Mouse (Mus musculus) testis, adult 2 months (tissue): ENCODE data around the gene Zscan26. TPM values are rescaled to one million over a fixed set of nuclear protein-coding genes. Genes with fewer than 3 reads are reported as not detected.
A peak's percentile ranks its signal among the peaks of the same experiment; 100 is the strongest.
"Not testable (repeated sequence)": the region's sequence is repeated elsewhere in the genome, so short reads cannot be mapped to it uniquely, and the experiment has no call there.

Experiments used
- H3K27ac ChIP-seq: fragments of 200-500 bp; 2 replicates; pipeline ENCODE4 v1.5.1; 2012; ENCODE audit warnings: low read depth, low read length; ENCODE audit not compliant: control insufficient read depth, insufficient read depth
- H3K27me3 ChIP-seq: fragments of 200-500 bp; 2 replicates; pipeline ENCODE4 v1.6.1; 2012; ENCODE audit warnings: mild to moderate bottlenecking, low read length, moderate library complexity; ENCODE audit not compliant: control insufficient read depth, insufficient read depth
- H3K36me3 ChIP-seq: fragments of 200-500 bp; 2 replicates; pipeline ENCODE4 v1.6.1; 2012; ENCODE audit warnings: mild to moderate bottlenecking, low read length; ENCODE audit not compliant: control insufficient read depth, insufficient read depth
- H3K4me1 ChIP-seq: fragments of 200-500 bp; 2 replicates; pipeline ENCODE4 v1.6.1; 2012; ENCODE audit warnings: low read length; ENCODE audit not compliant: control insufficient read depth, insufficient read depth
- H3K4me3 ChIP-seq: fragments of 200-500 bp; 2 replicates; pipeline ENCODE4 v1.5.1; 2012; ENCODE audit warnings: low read depth, mild to moderate bottlenecking, low read length, moderate library complexity, mixed read lengths; ENCODE audit not compliant: control insufficient read depth
- CTCF ChIP-seq: fragments of 200-500 bp; IDR thresholded peaks from 2 replicates; pipeline ENCODE4 v1.5.1; 2012; ENCODE audit warnings: low read depth, mild to moderate bottlenecking, inconsistent platforms, low read length, moderate library complexity; ENCODE audit not compliant: control insufficient read depth, insufficient read depth, insufficient replicate concordance
- POLR2A ChIP-seq: fragments of 200-500 bp; IDR thresholded peaks from 2 replicates; pipeline ENCODE4 v1.6.1; 2012; ENCODE audit warnings: low read depth, mild to moderate bottlenecking, inconsistent platforms, low read length, moderate library complexity; ENCODE audit not compliant: control insufficient read depth
- polyA plus RNA-seq: library from polyadenylated mRNA; depleted of rRNA; stranded (reverse); fragments of >200 nt; gene quantifications from 2 replicates; pipeline ENCODE4 v1.2.3, GENCODE M21; 2012

The Zscan26 gene
- polyA plus RNA-seq, 1 experiment, result 5.2 TPM

DNA sequence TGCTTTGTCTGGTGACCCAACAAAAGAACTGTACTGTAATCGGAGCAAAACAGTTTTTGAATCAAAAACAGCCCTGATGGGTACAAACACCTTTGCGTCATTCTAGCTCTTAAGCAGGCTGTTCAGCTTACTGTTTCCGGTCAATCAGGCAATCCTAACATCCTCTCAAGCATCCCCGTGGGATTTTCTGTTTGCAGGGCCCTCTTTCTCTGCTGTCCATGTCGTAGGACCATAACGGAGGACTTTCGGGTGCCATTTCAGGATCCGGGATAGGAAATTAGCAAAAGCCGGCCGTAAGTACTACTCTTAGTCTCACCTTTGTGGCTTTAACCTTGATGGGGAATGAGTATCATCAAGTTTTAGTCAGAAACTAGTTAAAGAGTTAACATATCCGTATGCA lies 46.2 kb downstream of the Zscan26 start:
- no peak overlapping the region for H3K27ac ChIP-seq
- no peak overlapping the region for H3K4me3 ChIP-seq
- H3K4me1 ChIP-seq, result peaks cover 7% of the 10 kb centered on the region
- no peaks in the 10 kb centered on the region for H3K27me3 ChIP-seq
- TF ChIP-seq POLR2A, result no peak
- no peak for TF ChIP-seq CTCF
- H3K36me3 ChIP-seq, result no peaks in the 10 kb centered on the region

DNA sequence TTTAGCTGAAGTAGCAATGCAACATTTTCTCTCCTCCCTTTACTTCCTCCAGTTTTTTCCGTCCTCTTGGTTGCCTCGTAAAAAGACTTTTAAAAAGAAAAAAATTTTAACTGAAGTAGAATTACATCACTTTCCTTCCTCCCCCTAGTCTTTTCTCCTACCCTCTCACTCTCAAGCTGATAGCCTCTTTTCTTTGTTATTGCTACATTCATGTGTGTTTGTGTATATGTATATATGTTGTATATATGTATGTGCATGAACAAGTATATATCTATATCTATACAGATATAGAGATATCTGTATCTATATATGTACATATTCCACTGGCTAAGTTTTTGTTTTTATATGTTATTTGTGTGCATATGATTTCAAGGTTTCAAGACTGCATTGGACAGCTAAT lies 50.7 kb downstream of the Zscan26 start:
- TF ChIP-seq POLR2A, result no peak
- Histone ChIP-seq H3K27ac (peak overlapping the region; percentile 84; the same call in 1 of the 2 replicates), H3K36me3 (no peaks in the 10 kb centered on the region), H3K4me3 (peak overlapping the region; percentile 98; the same call in 1 of the 2 replicates), H3K27me3 (no peaks in the 10 kb centered on the region), H3K4me1 (peaks cover 2% of the 10 kb centered on the region)

DNA sequence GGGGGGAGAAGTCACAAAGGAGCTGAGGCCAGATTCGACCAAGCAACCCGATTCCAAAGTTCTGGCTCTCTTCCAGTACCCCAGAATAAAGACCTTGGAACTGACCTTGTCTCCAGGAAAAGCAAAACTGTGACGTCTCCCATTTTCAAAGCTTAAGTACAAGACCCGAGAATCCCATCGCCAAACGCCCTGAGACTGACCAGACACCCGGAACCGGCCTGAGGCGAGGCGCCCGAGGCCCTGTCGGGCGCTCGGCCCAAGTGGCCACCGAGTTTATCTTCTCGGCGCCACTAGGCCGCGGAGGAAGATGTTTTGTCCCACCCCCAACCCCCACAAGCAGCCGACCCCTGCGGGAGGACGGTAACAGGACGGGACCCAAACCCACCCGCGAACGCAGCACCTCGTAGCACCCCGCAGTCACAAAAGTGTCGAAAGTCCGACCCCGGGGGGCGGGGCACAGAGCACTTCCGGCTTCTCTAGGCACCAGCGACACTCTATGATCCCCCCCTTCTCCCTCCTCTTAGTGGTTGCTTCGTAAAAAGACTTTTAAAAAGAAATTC lies 51.2 kb downstream of the Zscan26 start, which contains the start of gene Zkscan3:
Gene Zkscan3 (minus strand): TSS at position 469 of the 560 bp plus-strand sequence.
- peak within 1 kb of the TSS; percentile 84 for H3K27ac ChIP-seq
- no peaks in the 10 kb centered on the region for H3K36me3 ChIP-seq
- TF ChIP-seq CTCF, result no peak
- TF ChIP-seq POLR2A, result peak; percentile 55; the same call in 1 of the 2 replicates
- no peaks in the 10 kb centered on the region for H3K27me3 ChIP-seq
- H3K4me1 ChIP-seq, result no peaks in the 10 kb centered on the region; the same call in 1 of the 2 replicates
- peak within 1 kb of the TSS; percentile 98 for H3K4me3 ChIP-seq

DNA sequence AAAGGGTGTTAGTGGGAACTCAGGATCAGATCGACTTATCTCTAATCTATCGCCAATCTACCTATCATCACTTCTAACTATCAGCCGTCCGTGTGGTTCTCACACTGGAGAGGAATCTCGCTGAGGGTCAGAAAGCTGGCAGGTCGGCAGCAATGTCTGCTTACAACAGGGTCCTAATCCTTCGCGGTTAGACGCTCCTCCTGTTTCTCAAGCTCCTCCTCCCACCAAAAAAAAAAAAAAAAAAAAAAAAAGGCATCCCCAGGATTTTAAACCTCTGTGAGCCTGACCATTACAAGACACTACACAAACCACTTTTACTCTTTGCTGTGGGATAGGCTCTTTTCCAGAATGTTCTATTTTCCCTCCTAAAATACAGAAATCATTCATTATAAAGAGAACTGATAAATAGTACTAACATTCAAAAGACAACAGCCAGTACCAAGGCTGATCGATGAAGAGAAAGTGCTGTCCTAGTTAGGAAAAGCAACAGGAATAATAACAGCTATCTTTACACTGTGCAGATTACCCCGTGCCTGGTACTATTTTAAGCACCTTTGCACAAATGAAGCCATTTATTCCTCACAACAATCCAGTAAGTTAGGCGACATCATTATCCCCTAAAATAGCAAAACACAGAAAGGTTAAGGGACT lies 51.8 kb downstream of the Zscan26 start:
- H3K4me1 ChIP-seq, result no peaks in the 10 kb centered on the region; the same call in 1 of the 2 replicates
- no peaks in the 10 kb centered on the region for H3K27me3 ChIP-seq
- peak overlapping the region; percentile 98 for H3K4me3 ChIP-seq
- H3K27ac ChIP-seq, result peak overlapping the region; percentile 84
- H3K36me3 ChIP-seq, result no peaks in the 10 kb centered on the region
- TF ChIP-seq CTCF (no peak), POLR2A (no peak)

DNA sequence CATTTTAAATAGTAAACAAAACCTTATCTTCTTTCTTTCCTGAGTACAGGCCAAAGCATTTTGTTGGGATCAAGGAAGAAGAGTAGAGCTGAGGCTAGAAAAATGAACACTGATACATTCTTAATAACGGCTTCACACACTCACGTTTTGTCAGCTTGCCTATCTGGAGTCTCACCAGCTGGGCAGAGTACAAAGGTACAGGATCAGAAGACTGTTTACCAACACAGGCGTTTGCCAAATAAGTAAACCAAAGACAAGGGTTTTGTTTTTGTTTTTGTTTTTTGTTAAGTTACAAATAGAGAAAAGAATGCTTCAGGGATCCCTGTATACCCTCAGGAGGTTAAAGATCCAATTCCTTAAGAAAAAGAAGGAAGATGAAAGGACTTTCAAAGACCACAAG lies 52.4 kb downstream of the Zscan26 start:
- no peak overlapping the region for H3K27ac ChIP-seq
- H3K36me3 ChIP-seq, result no peaks in the 10 kb centered on the region
- no peaks in the 10 kb centered on the region for H3K27me3 ChIP-seq
- no peaks in the 10 kb centered on the region; the same call in none of the 2 replicates for H3K4me1 ChIP-seq
- no peak overlapping the region for H3K4me3 ChIP-seq
- TF ChIP-seq CTCF, result no peak

DNA sequence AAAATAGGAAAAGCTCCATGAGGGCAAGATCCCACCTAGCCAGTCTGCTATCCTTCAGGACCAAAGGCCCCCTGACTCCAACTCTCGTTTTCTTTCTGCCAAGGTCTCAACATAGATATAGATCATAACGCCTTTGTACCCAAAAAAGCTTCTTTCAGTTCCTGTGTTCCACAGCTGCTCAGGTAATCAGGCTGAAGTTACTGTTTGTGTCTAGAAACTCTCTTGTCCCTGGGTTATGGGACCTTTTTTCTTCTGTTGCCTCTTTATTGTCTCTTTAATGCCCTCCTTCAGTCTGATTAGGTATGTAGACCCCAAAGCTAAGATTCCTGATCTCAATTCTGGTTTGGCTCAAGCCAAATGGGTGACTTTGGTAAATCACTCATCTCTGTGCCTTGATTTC lies 56.0 kb downstream of the Zscan26 start:
- Histone ChIP-seq H3K4me3 (no peak overlapping the region), H3K36me3 (no peaks in the 10 kb centered on the region; the same call in none of the 2 replicates), H3K27me3 (no peaks in the 10 kb centered on the region), H3K27ac (no peak overlapping the region), H3K4me1 (no peaks in the 10 kb centered on the region; the same call in none of the 2 replicates)
- TF ChIP-seq POLR2A (no peak), CTCF (no peak)

DNA sequence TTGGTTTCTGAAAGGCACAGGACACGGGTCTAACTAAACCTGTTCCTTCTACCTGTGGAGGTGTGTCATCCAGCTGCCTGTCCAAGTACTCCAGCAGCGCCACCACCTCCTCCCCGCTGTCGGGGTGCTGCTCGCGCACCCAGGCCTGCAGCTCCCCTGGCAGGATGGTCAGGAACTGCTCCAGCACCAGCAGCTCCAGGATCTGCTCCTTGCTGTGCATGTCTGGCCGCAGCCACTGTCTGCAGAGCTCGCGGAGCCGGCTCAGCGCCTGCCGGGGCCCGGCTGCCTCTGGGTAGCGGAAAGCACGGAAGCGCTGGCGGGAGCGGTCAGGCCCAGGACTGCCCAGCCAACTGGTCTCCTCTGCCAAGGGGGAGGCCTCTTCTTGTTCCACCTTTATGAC lies 57.5 kb downstream of the Zscan26 start:
- not testable (repeated sequence) for H3K27ac ChIP-seq, H3K27me3 ChIP-seq, H3K36me3 ChIP-seq, H3K4me1 ChIP-seq, H3K4me3 ChIP-seq

DNA sequence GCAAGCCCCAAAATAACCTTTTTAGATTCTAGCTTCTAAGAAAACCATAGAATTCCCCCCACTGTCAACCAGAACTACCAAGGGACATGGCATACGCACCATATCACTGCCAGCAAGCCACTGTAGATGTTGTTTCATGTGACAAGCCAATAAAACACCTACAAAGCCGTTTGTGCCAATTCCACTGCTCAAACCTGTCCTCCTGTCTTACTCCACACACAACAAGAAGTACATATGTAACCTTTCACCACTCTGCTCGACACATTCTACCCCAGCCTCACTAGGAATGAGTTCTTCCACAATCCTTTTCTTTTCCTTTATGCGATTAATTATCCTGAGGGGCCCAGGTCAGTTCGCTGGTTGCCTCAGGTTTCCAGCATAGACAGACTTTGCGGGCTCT lies 57.9 kb downstream of the Zscan26 start:
- no peak overlapping the region for H3K27ac ChIP-seq
- H3K4me1 ChIP-seq, result no peaks in the 10 kb centered on the region; the same call in 1 of the 2 replicates
- no peak overlapping the region for H3K4me3 ChIP-seq
- no peaks in the 10 kb centered on the region; the same call in none of the 2 replicates for H3K36me3 ChIP-seq
- TF ChIP-seq CTCF (no peak), POLR2A (no peak)
- H3K27me3 ChIP-seq, result no peaks in the 10 kb centered on the region
